Mouse (Mus musculus): ENCODE measurements at regions not wholly inside any gene's neighbourhood (a gene's known extent, or its start where the extent isn't known, plus 50 kb on each side); places are given as distances from the start of the nearest gene placed in this dataset.

- no peak for TF ChIP-seq TCF12 (IDR thresholded peaks at IDR 0.05; ENCODE audit: insufficient read depth, poor library complexity, severe bottlenecking)
- no peak for TF ChIP-seq SRF (IDR thresholded peaks at IDR 0.05; ENCODE audit: control insufficient read depth, insufficient read length, low read depth)
- no peak for TF ChIP-seq USF1 (IDR thresholded peaks at IDR 0.05; ENCODE audit: low read depth)
- no peak for TF ChIP-seq E2F4 (IDR thresholded peaks at IDR 0.05; ENCODE audit: insufficient read depth)
- TF ChIP-seq TCF3 (IDR thresholded peaks at IDR 0.05; ENCODE audit: insufficient read length, low read depth) = no peak
- TF ChIP-seq MYOG (IDR thresholded peaks at IDR 0.05; ENCODE audit: control insufficient read depth in 1 of 3, insufficient read depth in 1 of 3, insufficient read length in 2 of 3, low read depth in 2 of 3) = no peak
- no peak for TF ChIP-seq CEBPB (IDR thresholded peaks at IDR 0.05; ENCODE audit: insufficient read depth, poor library complexity, severe bottlenecking)
- no peak for TF ChIP-seq MYOD1 (IDR thresholded peaks at IDR 0.05; ENCODE audit: control insufficient read depth in 1 of 3, insufficient read length in 2 of 3, low read depth in 2 of 3)
- no peak for TF ChIP-seq POLR2A (IDR thresholded peaks at IDR 0.05; ENCODE audit: insufficient read length, low read depth)
- no peak for TF ChIP-seq MAX (IDR thresholded peaks at IDR 0.05; ENCODE audit: low read depth)
- TF ChIP-seq REST (IDR thresholded peaks at IDR 0.05; ENCODE audit: insufficient read depth, insufficient read length) = no peak
- TF ChIP-seq POLR2AphosphoS2 (IDR thresholded peaks at IDR 0.05; ENCODE audit: insufficient read length, low read depth) = no peak
- Histone ChIP-seq H3K4me2 (ENCODE audit: low read depth) (no peak overlapping the region), H3K36me3 (ENCODE audit: control insufficient read depth, insufficient read depth) (no peaks in the 10 kb centered on the region), H3ac (ENCODE audit: control insufficient read depth, insufficient read length) (no peak overlapping the region), H3K27me3 (ENCODE audit: control insufficient read depth, insufficient read depth, insufficient read length) (no peaks in the 10 kb centered on the region), H3K79me2 (ENCODE audit: control insufficient read depth, insufficient read depth) (no peaks in the 10 kb centered on the region), H3K4me3 (no peak overlapping the region)
Measured at GRCm38 (mm10) chr4:152633896-152634295, 156.2 kb upstream of the Kcnab2 start.

GRCm38 (mm10) chr4:152628111-152628510 is 150.4 kb upstream of the Kcnab2 start:
- Histone ChIP-seq H3K4me2 (ENCODE audit: low read depth) (no peak overlapping the region), H3K79me2 (ENCODE audit: control insufficient read depth, insufficient read depth) (no peaks in the 10 kb centered on the region), H3K36me3 (ENCODE audit: control insufficient read depth, insufficient read depth) (no peaks in the 10 kb centered on the region), H3K27me3 (ENCODE audit: control insufficient read depth, insufficient read depth, insufficient read length) (no peaks in the 10 kb centered on the region), H3K4me3 (no peak overlapping the region), H3ac (ENCODE audit: control insufficient read depth, insufficient read length) (no peak overlapping the region)
- no peak for TF ChIP-seq USF1 (IDR thresholded peaks at IDR 0.05; ENCODE audit: low read depth)
- TF ChIP-seq SRF (IDR thresholded peaks at IDR 0.05; ENCODE audit: control insufficient read depth, insufficient read length, low read depth) = no peak
- no peak for TF ChIP-seq MYOD1 (IDR thresholded peaks at IDR 0.05; ENCODE audit: control insufficient read depth in 1 of 3, insufficient read length in 2 of 3, low read depth in 2 of 3)
- no peak for TF ChIP-seq POLR2AphosphoS2 (IDR thresholded peaks at IDR 0.05; ENCODE audit: insufficient read length, low read depth)
- TF ChIP-seq TCF12 (IDR thresholded peaks at IDR 0.05; ENCODE audit: insufficient read depth, poor library complexity, severe bottlenecking) = no peak
- TF ChIP-seq MYOG (IDR thresholded peaks at IDR 0.05; ENCODE audit: control insufficient read depth in 1 of 3, insufficient read depth in 1 of 3, insufficient read length in 2 of 3, low read depth in 2 of 3) = no peak
- TF ChIP-seq CEBPB (IDR thresholded peaks at IDR 0.05; ENCODE audit: insufficient read depth, poor library complexity, severe bottlenecking) = no peak
- TF ChIP-seq MAX (IDR thresholded peaks at IDR 0.05; ENCODE audit: low read depth) = no peak
- no peak for TF ChIP-seq TCF3 (IDR thresholded peaks at IDR 0.05; ENCODE audit: insufficient read length, low read depth)

GRCm38 (mm10) chr4:152625032-152626003 is 147.6 kb upstream of the Kcnab2 start:
- H3K79me2 ChIP-seq (ENCODE audit: control insufficient read depth, insufficient read depth) = no peaks in the 10 kb centered on the region
- no peak overlapping the region for H3K4me2 ChIP-seq (ENCODE audit: low read depth)
- no peaks in the 10 kb centered on the region for H3K36me3 ChIP-seq (ENCODE audit: control insufficient read depth, insufficient read depth)
- no peaks in the 10 kb centered on the region for H3K27me3 ChIP-seq (ENCODE audit: control insufficient read depth, insufficient read depth, insufficient read length)
- TF ChIP-seq MYOG (IDR thresholded peaks at IDR 0.05; ENCODE audit: control insufficient read depth in 1 of 3, insufficient read depth in 1 of 3, insufficient read length in 2 of 3, low read depth in 2 of 3) (no peak), TCF12 (IDR thresholded peaks at IDR 0.05; ENCODE audit: insufficient read depth, poor library complexity, severe bottlenecking) (no peak), MAX (IDR thresholded peaks at IDR 0.05; ENCODE audit: low read depth) (no peak), POLR2AphosphoS2 (IDR thresholded peaks at IDR 0.05; ENCODE audit: insufficient read length, low read depth) (no peak), TCF3 (IDR thresholded peaks at IDR 0.05; ENCODE audit: insufficient read length, low read depth) (no peak), REST (IDR thresholded peaks at IDR 0.05; ENCODE audit: insufficient read depth, insufficient read length) (no peak), USF1 (IDR thresholded peaks at IDR 0.05; ENCODE audit: low read depth) (no peak), SRF (IDR thresholded peaks at IDR 0.05; ENCODE audit: control insufficient read depth, insufficient read length, low read depth) (no peak), POLR2A (IDR thresholded peaks at IDR 0.05; ENCODE audit: insufficient read length, low read depth) (no peak), MYOD1 (IDR thresholded peaks at IDR 0.05; ENCODE audit: control insufficient read depth in 1 of 3, insufficient read length in 2 of 3, low read depth in 2 of 3) (no peak)
- no peak overlapping the region for H3K4me3 ChIP-seq
- no peak overlapping the region for H3ac ChIP-seq (ENCODE audit: control insufficient read depth, insufficient read length)

DNA sequence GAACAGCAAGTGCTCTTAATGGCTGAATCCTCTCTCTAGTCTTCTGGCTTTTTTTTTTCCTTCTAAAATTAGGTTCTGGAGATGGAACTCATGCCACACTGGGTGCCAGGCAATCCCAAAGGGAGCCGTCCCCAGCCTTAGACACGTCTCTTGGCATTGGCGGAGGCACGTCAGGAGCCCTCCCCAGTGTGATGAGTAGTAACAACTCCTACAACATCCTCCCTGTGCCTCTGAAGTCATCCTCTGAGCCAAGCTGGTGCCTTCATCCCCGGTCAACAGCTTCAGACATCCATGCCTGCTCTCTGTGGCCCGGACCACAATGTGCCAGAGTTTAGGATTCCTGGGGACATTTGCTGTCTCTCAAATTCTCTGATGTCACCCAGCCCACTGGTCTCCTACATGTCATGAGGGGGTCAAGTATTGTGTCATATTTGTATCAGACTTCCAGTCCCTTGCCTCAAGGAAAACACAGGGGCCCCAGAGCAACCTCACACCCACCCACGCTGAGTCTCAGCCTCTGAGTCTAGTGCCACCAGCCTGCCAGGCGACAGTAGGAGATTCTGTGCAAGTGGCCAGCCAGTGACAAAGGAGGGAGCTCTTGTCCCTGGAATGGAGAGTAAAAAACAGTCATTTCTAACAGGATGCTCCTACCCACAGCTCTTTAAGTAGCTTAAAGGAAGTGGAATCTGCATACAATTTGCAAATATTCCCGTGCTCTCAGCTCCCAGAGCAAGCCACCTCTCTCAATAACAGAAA is 144.5 kb upstream of the Kcnab2 start:
- no peak overlapping the region for H3ac ChIP-seq (ENCODE audit: control insufficient read depth, insufficient read length)

More for the DNA sequence above, 144.5 kb upstream of the Kcnab2 start:
- H3K4me2 ChIP-seq (ENCODE audit: low read depth) = no peak overlapping the region
- H3K79me2 ChIP-seq (ENCODE audit: control insufficient read depth, insufficient read depth) = no peaks in the 10 kb centered on the region
- no peak overlapping the region for H3K4me3 ChIP-seq
- H3K27me3 ChIP-seq (ENCODE audit: control insufficient read depth, insufficient read depth, insufficient read length) = no peaks in the 10 kb centered on the region
- TF ChIP-seq MYOG (IDR thresholded peaks at IDR 0.05; ENCODE audit: control insufficient read depth in 1 of 3, insufficient read depth in 1 of 3, insufficient read length in 2 of 3, low read depth in 2 of 3) = no peak
- no peak for TF ChIP-seq REST (IDR thresholded peaks at IDR 0.05; ENCODE audit: insufficient read depth, insufficient read length)
- TF ChIP-seq TCF3 (IDR thresholded peaks at IDR 0.05; ENCODE audit: insufficient read length, low read depth) = no peak
- no peak for TF ChIP-seq MAX (IDR thresholded peaks at IDR 0.05; ENCODE audit: low read depth)
- no peak for TF ChIP-seq TCF12 (IDR thresholded peaks at IDR 0.05; ENCODE audit: insufficient read depth, poor library complexity, severe bottlenecking)
- TF ChIP-seq SRF (IDR thresholded peaks at IDR 0.05; ENCODE audit: control insufficient read depth, insufficient read length, low read depth) = no peak
- no peak for TF ChIP-seq POLR2AphosphoS2 (IDR thresholded peaks at IDR 0.05; ENCODE audit: insufficient read length, low read depth)
- TF ChIP-seq MYOD1 (IDR thresholded peaks at IDR 0.05; ENCODE audit: control insufficient read depth in 1 of 3, insufficient read length in 2 of 3, low read depth in 2 of 3) = no peak
- no peak for TF ChIP-seq USF1 (IDR thresholded peaks at IDR 0.05; ENCODE audit: low read depth)
- TF ChIP-seq POLR2A (IDR thresholded peaks at IDR 0.05; ENCODE audit: insufficient read length, low read depth) = no peak
- TF ChIP-seq CEBPB (IDR thresholded peaks at IDR 0.05; ENCODE audit: insufficient read depth, poor library complexity, severe bottlenecking) = no peak
- no peak for TF ChIP-seq E2F4 (IDR thresholded peaks at IDR 0.05; ENCODE audit: insufficient read depth)
- no peaks in the 10 kb centered on the region for H3K36me3 ChIP-seq (ENCODE audit: control insufficient read depth, insufficient read depth)

Measured in myocyte (in vitro differentiated cells).